Mouse (Mus musculus): ENCODE measurements around the gene Notch3. TPM values are rescaled to one million over a fixed set of nuclear protein-coding genes. Genes with fewer than 3 reads are reported as not detected.
"Not testable (repeated sequence)": the region's sequence is repeated elsewhere in the genome, so short reads cannot be mapped to it uniquely, and the experiment has no call there.

The Notch3 gene
- polyA plus RNA-seq, 1 experiment from 2014 or later: 8.3 TPM

- peak; percentile 19; the same call in 1 of the 2 replicates for ATAC-seq
- H3K27ac ChIP-seq; H3K4me2 ChIP-seq (replicated peaks); H3K9ac ChIP-seq; H3K36me3 ChIP-seq; H3K27me3 ChIP-seq (replicated peaks); H3K4me3 ChIP-seq (replicated peaks); H3K9me3 ChIP-seq: not testable (repeated sequence)
- 81% methylated on average over 6 of the region's 6 CpGs for WGBS
- peaks cover 14% of the 10 kb centered on the region; the same call in 1 of the 2 replicates for H3K4me1 ChIP-seq (replicated peaks)
Measured at GRCm38 (mm10) chr17:32098905-32099304, 67.7 kb downstream of the Notch3 start.

GRCm38 (mm10) chr17:32097676-32098075 is 69.0 kb downstream of the Notch3 start:
- H3K4me2 ChIP-seq (replicated peaks): no peak overlapping the region
- 71% methylated on average over 1 of the region's 1 CpGs for WGBS
- H3K36me3 ChIP-seq: no peaks in the 10 kb centered on the region
- peaks cover 14% of the 10 kb centered on the region; the same call in 1 of the 2 replicates for H3K4me1 ChIP-seq (replicated peaks)
- no peak overlapping the region for H3K27ac ChIP-seq
- no peaks in the 10 kb centered on the region for H3K9me3 ChIP-seq
- no peak for ATAC-seq
- H3K27me3 ChIP-seq (replicated peaks): 0 out of 2 replicates have a peak, but pooled peaks cover 3% of the 10 kb centered on the region
- no peak overlapping the region for H3K9ac ChIP-seq
- H3K4me3 ChIP-seq (replicated peaks): no peak overlapping the region

- 80% methylated on average over 5 of the region's 5 CpGs for WGBS
- Histone ChIP-seq H3K4me2 (replicated peaks) (no peak overlapping the region), H3K27ac (no peak overlapping the region), H3K4me3 (replicated peaks) (no peak overlapping the region), H3K4me1 (replicated peaks) (peaks cover 7% of the 10 kb centered on the region; the same call in 1 of the 2 replicates), H3K9me3 (no peaks in the 10 kb centered on the region), H3K36me3 (no peaks in the 10 kb centered on the region), H3K9ac (no peak overlapping the region), H3K27me3 (replicated peaks) (no peaks in the 10 kb centered on the region)
- no peak for ATAC-seq
Measured at GRCm38 (mm10) chr17:32092895-32093294, 73.8 kb downstream of the Notch3 start.

DNA sequence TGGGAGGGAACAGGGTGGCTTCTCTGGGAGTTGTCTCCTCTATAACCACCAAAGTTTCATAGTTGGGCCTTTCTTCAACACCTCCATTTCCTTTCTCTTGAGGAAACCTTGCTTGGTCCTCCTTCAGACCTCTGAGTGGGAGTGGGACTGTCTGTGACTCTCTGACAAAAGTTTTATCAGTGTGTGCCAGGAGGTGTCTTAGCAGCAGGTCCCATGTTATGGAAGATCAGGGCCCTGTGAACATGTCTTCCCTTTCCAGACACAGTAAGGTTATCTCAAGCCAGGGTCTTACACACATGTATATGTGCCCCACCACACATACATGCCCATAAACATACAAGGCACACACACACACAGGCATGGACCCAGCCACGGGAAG is 74.4 kb downstream of the Notch3 start:
- Histone ChIP-seq H3K4me2 (replicated peaks) (no peak overlapping the region), H3K27me3 (replicated peaks) (no peaks in the 10 kb centered on the region), H3K4me3 (replicated peaks) (no peak overlapping the region), H3K9ac (no peak overlapping the region), H3K4me1 (replicated peaks) (peaks cover 7% of the 10 kb centered on the region; the same call in 1 of the 2 replicates), H3K9me3 (no peaks in the 10 kb centered on the region), H3K27ac (no peak overlapping the region), H3K36me3 (no peaks in the 10 kb centered on the region)
- ATAC-seq: peak; percentile 50; the same call in 1 of the 2 replicates
- WGBS: 88% methylated on average over 1 of the region's 1 CpGs

GRCm38 (mm10) chr17:32091364-32092240 is 75.0 kb downstream of the Notch3 start:
- H3K4me1 ChIP-seq (replicated peaks); H3K27me3 ChIP-seq (replicated peaks); H3K9me3 ChIP-seq; H3K9ac ChIP-seq; H3K36me3 ChIP-seq: not testable (repeated sequence)
- Histone ChIP-seq H3K27ac (peak overlapping the region; percentile 70), H3K4me2 (replicated peaks) (peak overlapping the region; percentile 65), H3K4me3 (replicated peaks) (peak overlapping the region; percentile 33)
- 5% methylated on average over 15 of the region's 16 CpGs for WGBS
- ATAC-seq: peak; percentile 95

DNA sequence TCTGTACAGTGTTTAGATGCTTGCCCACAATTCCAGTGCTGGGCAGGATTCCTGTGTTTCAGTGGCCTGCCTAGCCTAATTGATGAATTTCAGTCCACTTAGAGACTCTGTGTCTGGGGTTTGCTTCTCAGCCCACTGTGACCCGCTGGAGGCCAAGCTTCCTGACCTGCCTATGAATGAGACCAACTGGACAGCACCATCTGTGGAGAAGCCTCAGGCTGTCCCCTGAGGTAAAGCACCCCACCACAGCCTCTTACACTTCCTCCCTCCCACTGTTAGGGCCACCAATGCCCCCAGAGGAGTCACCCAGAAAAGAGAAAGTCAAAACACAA is 75.7 kb downstream of the Notch3 start:
- no peaks in the 10 kb centered on the region for H3K36me3 ChIP-seq
- no peaks in the 10 kb centered on the region for H3K27me3 ChIP-seq (replicated peaks)
- 5% methylated on average over 1 of the region's 1 CpGs for WGBS
- H3K9ac ChIP-seq: no peak overlapping the region; the same call in 1 of the 2 replicates
- H3K27ac ChIP-seq: peak overlapping the region; percentile 70
- H3K4me3 ChIP-seq (replicated peaks): peak overlapping the region; percentile 33
- ATAC-seq: peak; percentile 42
- no peaks in the 10 kb centered on the region for H3K9me3 ChIP-seq
- H3K4me2 ChIP-seq (replicated peaks): peak overlapping the region; percentile 65
- peaks cover 7% of the 10 kb centered on the region; the same call in 1 of the 2 replicates for H3K4me1 ChIP-seq (replicated peaks)

DNA sequence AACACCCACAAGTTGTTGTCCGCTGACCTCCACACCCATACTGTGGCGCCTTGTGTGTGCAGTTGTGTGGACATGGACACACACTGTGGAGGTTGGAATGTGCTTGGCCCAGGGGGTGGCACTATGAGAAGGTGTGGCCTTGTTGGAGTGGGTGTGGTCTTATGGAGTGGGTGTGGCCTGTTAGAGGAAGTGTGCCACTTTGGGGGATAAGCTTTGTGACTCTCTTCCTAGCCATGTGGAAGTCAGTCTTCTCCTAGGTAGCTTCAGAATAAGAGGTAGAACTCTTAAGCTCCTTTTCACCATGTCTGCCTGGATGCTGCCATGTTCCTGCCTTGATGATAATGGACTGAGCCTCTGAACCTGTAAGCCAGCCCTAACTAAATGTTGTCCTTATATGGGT is 79.6 kb downstream of the Notch3 start:
- H3K9ac ChIP-seq: no peak overlapping the region
- no peaks in the 10 kb centered on the region for H3K36me3 ChIP-seq
- H3K27ac ChIP-seq: no peak overlapping the region
- H3K4me3 ChIP-seq (replicated peaks): no peak overlapping the region
- H3K9me3 ChIP-seq: no peaks in the 10 kb centered on the region
- WGBS: 97% methylated on average over 2 of the region's 2 CpGs
- peaks cover 7% of the 10 kb centered on the region; the same call in 1 of the 2 replicates for H3K4me1 ChIP-seq (replicated peaks)
- H3K27me3 ChIP-seq (replicated peaks): peaks cover 2% of the 10 kb centered on the region; the same call in 1 of the 2 replicates
- ATAC-seq: no peak
- H3K4me2 ChIP-seq (replicated peaks): no peak overlapping the region

GRCm38 (mm10) chr17:32083351-32083750 is 83.3 kb downstream of the Notch3 start:
- no peak for ATAC-seq
- no peak overlapping the region for H3K27ac ChIP-seq
- no peaks in the 10 kb centered on the region for H3K9me3 ChIP-seq
- peaks cover 2% of the 10 kb centered on the region; the same call in 1 of the 2 replicates for H3K27me3 ChIP-seq (replicated peaks)
- H3K9ac ChIP-seq: no peak overlapping the region
- no peak overlapping the region for H3K4me2 ChIP-seq (replicated peaks)
- no peaks in the 10 kb centered on the region for H3K4me1 ChIP-seq (replicated peaks)
- WGBS: 95% methylated on average over 2 of the region's 2 CpGs
- H3K4me3 ChIP-seq (replicated peaks): no peak overlapping the region
- H3K36me3 ChIP-seq: no peaks in the 10 kb centered on the region

GRCm38 (mm10) chr17:32075164-32075563 is 91.5 kb downstream of the Notch3 start:
- ATAC-seq: peak; percentile 44; the same call in 1 of the 2 replicates
- Histone ChIP-seq H3K4me3 (replicated peaks) (no peak overlapping the region), H3K27ac (no peak overlapping the region), H3K4me2 (replicated peaks) (no peak overlapping the region), H3K36me3 (no peaks in the 10 kb centered on the region), H3K9ac (no peak overlapping the region), H3K9me3 (no peaks in the 10 kb centered on the region), H3K4me1 (replicated peaks) (no peaks in the 10 kb centered on the region), H3K27me3 (replicated peaks) (no peaks in the 10 kb centered on the region)
- WGBS: 0% methylated on average over 2 of the region's 2 CpGs

GRCm38 (mm10) chr17:32074658-32075057 is 92.0 kb downstream of the Notch3 start:
- no peaks in the 10 kb centered on the region for H3K4me1 ChIP-seq (replicated peaks)
- no peak for ATAC-seq
- H3K27ac ChIP-seq: no peak overlapping the region
- H3K4me2 ChIP-seq (replicated peaks): no peak overlapping the region
- 56% methylated on average over 4 of the region's 4 CpGs for WGBS
- no peak overlapping the region for H3K9ac ChIP-seq
- H3K36me3 ChIP-seq: no peaks in the 10 kb centered on the region
- H3K27me3 ChIP-seq (replicated peaks): no peaks in the 10 kb centered on the region
- H3K9me3 ChIP-seq: no peaks in the 10 kb centered on the region
- H3K4me3 ChIP-seq (replicated peaks): no peak overlapping the region

GRCm38 (mm10) chr17:32073359-32073758 is 93.3 kb downstream of the Notch3 start:
- peak; percentile 49; the same call in 1 of the 2 replicates for ATAC-seq
- Histone ChIP-seq H3K9ac (no peak overlapping the region), H3K27me3 (replicated peaks) (no peaks in the 10 kb centered on the region), H3K4me1 (replicated peaks) (no peaks in the 10 kb centered on the region), H3K36me3 (no peaks in the 10 kb centered on the region), H3K9me3 (no peaks in the 10 kb centered on the region), H3K27ac (no peak overlapping the region), H3K4me3 (replicated peaks) (no peak overlapping the region), H3K4me2 (replicated peaks) (no peak overlapping the region)
- WGBS: 3% methylated on average over 2 of the region's 2 CpGs
